Mouse (Mus musculus): ENCODE results near the gene Ptdss2.

DNA sequence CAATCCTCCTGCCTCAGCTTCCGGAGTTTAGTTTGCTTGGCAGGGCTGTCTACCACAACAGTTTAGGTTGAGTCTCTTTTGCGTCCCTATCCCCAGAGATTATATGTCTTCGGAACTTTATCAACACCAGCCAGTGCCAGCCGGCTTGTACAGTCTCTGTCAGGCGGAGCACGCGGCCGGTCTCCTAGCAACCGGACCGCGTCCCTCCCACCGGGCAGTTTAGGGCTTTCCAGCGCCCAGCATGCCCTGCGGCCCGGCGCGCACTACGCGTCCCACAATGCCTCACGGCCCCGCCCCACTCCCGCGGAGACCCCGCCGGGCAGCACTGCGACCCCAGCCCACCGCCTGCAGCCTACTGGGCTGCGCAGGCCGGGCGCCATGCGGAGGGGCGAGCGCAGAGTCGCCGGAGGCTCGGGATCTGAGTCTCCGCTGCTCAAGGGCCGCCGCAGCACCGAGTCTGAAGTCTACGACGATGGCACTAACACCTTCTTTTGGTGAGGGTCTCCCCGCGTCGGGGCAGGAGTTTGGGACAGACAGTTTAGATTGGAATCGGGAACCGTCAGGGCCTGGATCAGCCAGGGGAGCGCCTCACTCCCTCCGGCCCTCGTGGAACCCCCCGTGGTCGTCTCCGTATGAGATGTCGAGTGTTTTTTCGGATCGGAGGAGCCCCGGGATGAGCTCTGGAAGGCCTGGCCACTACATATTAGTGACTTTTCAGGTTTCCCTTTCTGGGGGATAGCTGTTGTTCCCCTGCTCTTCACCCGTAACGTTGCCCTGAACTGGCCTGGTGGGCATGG is 9.0 kb downstream of the Ptdss2 start:
- TF ChIP-seq CTCF (IDR thresholded peaks at IDR 0.05; ENCODE audit: insufficient read depth, low read length) = no peak
- peak; percentile 30; the same call in 1 of the 2 replicates for TF ChIP-seq POLR2A (IDR thresholded peaks at IDR 0.05; ENCODE audit: borderline replicate concordance, extremely low read depth, low read depth, low read length)

Data from lung, adult 2 months (tissue).